Mouse (Mus musculus): ENCODE results near the gene Psmd4.
"Not testable (repeated sequence)": the region's sequence is repeated elsewhere in the genome, so short reads cannot be mapped to it uniquely, and the experiment has no call there.

The Psmd4 gene

GRCm38 (mm10) chr3:95025202-95025601 lies 17.2 kb downstream of the Psmd4 start:
- DNase-seq (ENCODE audit: low spot score): no peak

- DNase-seq (ENCODE audit: low spot score): no peak
These were observed 17.9 kb downstream of the Psmd4 start for GRCm38 (mm10) chr3:95024551-95024950.

- DNase-seq (ENCODE audit: low spot score): not testable (repeated sequence)
These were observed 21.5 kb downstream of the Psmd4 start for GRCm38 (mm10) chr3:95020956-95021355.

- DNase-seq (ENCODE audit: low spot score): no peak
These were observed 23.7 kb downstream of the Psmd4 start for GRCm38 (mm10) chr3:95018741-95019140.

- no peak for DNase-seq (ENCODE audit: low spot score)
These were observed 25.8 kb downstream of the Psmd4 start for GRCm38 (mm10) chr3:95016532-95017056.

GRCm38 (mm10) chr3:95015891-95016531 lies 26.4 kb downstream of the Psmd4 start:
- peak; percentile 97 for DNase-seq (ENCODE audit: low spot score)

GRCm38 (mm10) chr3:95015337-95015872 lies 27.0 kb downstream of the Psmd4 start, which contains the start of gene Zfp687:
Gene Zfp687, minus strand, starts transcription at chr3:95015448.
- DNase-seq (ENCODE audit: low spot score): peak; percentile 99

- peak; percentile 57 for DNase-seq (ENCODE audit: low spot score)
These were observed 27.8 kb downstream of the Psmd4 start for GRCm38 (mm10) chr3:95014428-95015151.

- no peak for DNase-seq (ENCODE audit: low spot score)
These were observed 28.6 kb downstream of the Psmd4 start for GRCm38 (mm10) chr3:95013699-95014427.

GRCm38 (mm10) chr3:95012982-95013381 lies 29.4 kb downstream of the Psmd4 start:
- no peak for DNase-seq (ENCODE audit: low spot score)

- no peak for DNase-seq (ENCODE audit: low spot score)
These were observed 32.0 kb downstream of the Psmd4 start for GRCm38 (mm10) chr3:95010396-95010795.

- no peak for DNase-seq (ENCODE audit: low spot score)
These were observed 34.7 kb downstream of the Psmd4 start for GRCm38 (mm10) chr3:95007706-95008105.

GRCm38 (mm10) chr3:95005651-95006050 lies 36.8 kb downstream of the Psmd4 start:
- DNase-seq (ENCODE audit: low spot score): no peak

- no peak for DNase-seq (ENCODE audit: low spot score)
These were observed 39.1 kb downstream of the Psmd4 start for GRCm38 (mm10) chr3:95003273-95003672.

GRCm38 (mm10) chr3:95002569-95002968 lies 39.8 kb downstream of the Psmd4 start:
- no peak for DNase-seq (ENCODE audit: low spot score)

- DNase-seq (ENCODE audit: low spot score): peak; percentile 80
These were observed 45.5 kb downstream of the Psmd4 start for GRCm38 (mm10) chr3:94996946-94997345.

GRCm38 (mm10) chr3:94989159-94989761 lies 53.2 kb downstream of the Psmd4 start:
- DNase-seq (ENCODE audit: low spot score): no peak

- peak; percentile 59 for DNase-seq (ENCODE audit: low spot score)
These were observed 54.8 kb downstream of the Psmd4 start for GRCm38 (mm10) chr3:94987578-94987977.

GRCm38 (mm10) chr3:94985513-94985912 lies 56.9 kb downstream of the Psmd4 start:
- no peak for DNase-seq (ENCODE audit: low spot score)

- no peak for DNase-seq (ENCODE audit: low spot score)
These were observed 58.1 kb downstream of the Psmd4 start for GRCm38 (mm10) chr3:94984312-94984711.
